Mouse (Mus musculus) MEL (cell line): ENCODE measurements at regions not wholly inside any gene's neighbourhood (a gene's known extent, or its start where the extent isn't known, plus 50 kb on each side); places are given as distances from the start of the nearest gene placed in this dataset.

Experiments
- DNase-seq: peaks from one replicate; pipeline ENCODE4 v3.0.0; 2011; ENCODE audit warnings: low read depth, low spot score
- H3K27ac ChIP-seq: 2 replicates; pipeline ENCODE4 v1.5.1; 2012; ENCODE audit warnings: low read depth, mild to moderate bottlenecking, control low read depth, low read length, moderate library complexity; ENCODE audit not compliant: control insufficient read depth
- H3K27me3 ChIP-seq, 2 experiments: fragments of 150-350 bp in 1 of 2; sonication (generic) in 1 of 2; 2 replicates each; pipeline ENCODE4 v1.6.1; 2012; ENCODE audit warnings: low read length in 2 of 2, mild to moderate bottlenecking in 2 of 2, improper control_type of control experiment in 1 of 2, moderate library complexity in 1 of 2; ENCODE audit not compliant: insufficient read depth in 2 of 2, control insufficient read depth in 1 of 2
- H3K36me3 ChIP-seq, 2 experiments: 2 replicates each; pipeline ENCODE4 v1.6.1; 2012 to 2014; ENCODE audit warnings: low read length in 2 of 2, improper control_type of control experiment in 1 of 2, inconsistent platforms in 1 of 2, mild to moderate bottlenecking in 1 of 2; ENCODE audit not compliant: insufficient read depth in 2 of 2, control insufficient read depth in 1 of 2
- H3K4me1 ChIP-seq, 2 experiments: fragments of 150-350 bp in 1 of 2; sonication (generic) in 1 of 2; 2 replicates each; pipeline ENCODE4 v1.6.1; 2012; ENCODE audit warnings: low read length in 2 of 2, improper control_type of control experiment in 1 of 2, mild to moderate bottlenecking in 1 of 2; ENCODE audit not compliant: insufficient read depth in 2 of 2, control insufficient read depth in 1 of 2
- H3K4me3 ChIP-seq, 2 experiments: fragments of 150-350 bp in 1 of 2; sonication (generic) in 1 of 2; 2 replicates each; pipeline ENCODE4 v1.5.1; 2012; ENCODE audit warnings: low read depth in 2 of 2, low read length in 2 of 2, mild to moderate bottlenecking in 2 of 2, moderate library complexity in 2 of 2, control low read depth in 1 of 2, improper control_type of control experiment in 1 of 2; ENCODE audit not compliant: control insufficient read depth in 1 of 2, insufficient read depth in 1 of 2
- H3K79me2 ChIP-seq: 2 replicates; pipeline ENCODE4 v1.6.1; 2012; ENCODE audit warnings: mild to moderate bottlenecking, low read length, moderate library complexity; ENCODE audit not compliant: control insufficient read depth, poor library complexity, insufficient read depth
- H3K9ac ChIP-seq: 2 replicates; pipeline ENCODE4 v1.6.1; 2012; ENCODE audit warnings: low read depth, mild to moderate bottlenecking, control low read depth, low read length, moderate library complexity; ENCODE audit not compliant: control insufficient read depth, poor library complexity, severe bottlenecking
- H3K9me3 ChIP-seq: fragments of 150-350 bp; sonication (generic); replicated peaks from 2 replicates; pipeline ENCODE4 v1.6.1; 2012; ENCODE audit warnings: mild to moderate bottlenecking, low read length, improper control_type of control experiment, moderate library complexity; ENCODE audit not compliant: insufficient read depth
- CHD2 ChIP-seq: IDR thresholded peaks from 2 replicates; pipeline ENCODE4 v1.6.1; 2011; ENCODE audit warnings: low read length, improper control_type of control experiment
- CTCF ChIP-seq, 3 experiments: IDR thresholded peaks in 2 of 3; conservative IDR thresholded peaks in 1 of 3; 2 replicates each; pipeline ENCODE4 v1.5.1; 2011 to 2012; ENCODE audit warnings: low read length in 3 of 3, low read depth in 2 of 3, mild to moderate bottlenecking in 2 of 3, improper control_type of control experiment in 1 of 3, inconsistent platforms in 1 of 3, mixed read lengths in 1 of 3, moderate library complexity in 1 of 3; ENCODE audit not compliant: control insufficient read depth in 1 of 3, insufficient read depth in 1 of 3, poor library complexity in 1 of 3, severe bottlenecking in 1 of 3
- E2F4 ChIP-seq: IDR thresholded peaks from 2 replicates; pipeline ENCODE4 v1.6.1; 2011; ENCODE audit warnings: low read depth, low read length, improper control_type of control experiment, borderline replicate concordance
- ELF1 ChIP-seq: IDR thresholded peaks from 2 replicates; pipeline ENCODE4 v1.6.1; 2014; ENCODE audit warnings: low read depth, mild to moderate bottlenecking, inconsistent platforms, low read length, improper control_type of control experiment, moderate library complexity
- EP300 ChIP-seq, 2 experiments: IDR thresholded peaks; 2 replicates each; pipeline ENCODE4 v1.6.1; 2011; ENCODE audit warnings: improper control_type of control experiment in 2 of 2, low read length in 2 of 2, low read depth in 1 of 2, mild to moderate bottlenecking in 1 of 2
- ETS1 ChIP-seq: IDR thresholded peaks from 2 replicates; pipeline ENCODE4 v1.6.1; 2012; ENCODE audit warnings: low read depth, mild to moderate bottlenecking, inconsistent platforms, low read length, improper control_type of control experiment, moderate library complexity
- GATA1 ChIP-seq: IDR thresholded peaks from 2 replicates; pipeline ENCODE4 v1.6.1; 2011; ENCODE audit warnings: low read depth, low read length, improper control_type of control experiment
- HCFC1 ChIP-seq: IDR thresholded peaks from 2 replicates; pipeline ENCODE4 v1.6.1; 2012; ENCODE audit warnings: low read depth, mild to moderate bottlenecking, inconsistent platforms, low read length, improper control_type of control experiment, moderate library complexity
- MAFK ChIP-seq: IDR thresholded peaks from 2 replicates; pipeline ENCODE4 v1.6.1; 2011; ENCODE audit warnings: low read depth, mild to moderate bottlenecking, low read length, improper control_type of control experiment, borderline replicate concordance
- MAZ ChIP-seq: IDR thresholded peaks from 2 replicates; pipeline ENCODE4 v1.6.1; 2012; ENCODE audit warnings: low read depth, mild to moderate bottlenecking, inconsistent platforms, low read length, improper control_type of control experiment
- MEF2A ChIP-seq: IDR thresholded peaks from 2 replicates; pipeline ENCODE4 v1.6.1; 2014; ENCODE audit warnings: low read depth, mild to moderate bottlenecking, inconsistent platforms, low read length, improper control_type of control experiment; ENCODE audit not compliant: poor library complexity, insufficient replicate concordance, severe bottlenecking; ENCODE audit errors: extremely low read depth
- MXI1 ChIP-seq: IDR thresholded peaks from 2 replicates; pipeline ENCODE4 v1.6.1; 2011; ENCODE audit warnings: mild to moderate bottlenecking, low read depth, low read length, improper control_type of control experiment
- MYB ChIP-seq: IDR thresholded peaks from 2 replicates; pipeline ENCODE4 v1.6.1; 2011; ENCODE audit warnings: mild to moderate bottlenecking, low read depth, low read length, improper control_type of control experiment
- MYC ChIP-seq: IDR thresholded peaks from 2 replicates; pipeline ENCODE4 v1.6.1; 2011; ENCODE audit warnings: low read depth, mild to moderate bottlenecking, low read length, improper control_type of control experiment, moderate library complexity
- NELFE ChIP-seq: IDR thresholded peaks from 2 replicates; pipeline ENCODE4 v1.6.1; 2011; ENCODE audit warnings: low read depth, low read length, improper control_type of control experiment
- NRF1 ChIP-seq: IDR thresholded peaks from 2 replicates; pipeline ENCODE4 v1.6.1; 2014; ENCODE audit warnings: low read depth, mild to moderate bottlenecking, inconsistent platforms, low read length, improper control_type of control experiment, moderate library complexity; ENCODE audit not compliant: poor library complexity, insufficient read depth, severe bottlenecking
- POLR2AphosphoS2 ChIP-seq: IDR thresholded peaks from 2 replicates; pipeline ENCODE4 v1.6.1; 2011; ENCODE audit warnings: low read length, improper control_type of control experiment
- POLR2AphosphoS5 ChIP-seq: IDR thresholded peaks from 2 replicates; pipeline ENCODE4 v1.6.1; 2012; ENCODE audit warnings: low read depth, borderline replicate concordance, mild to moderate bottlenecking, inconsistent platforms, low read length, moderate library complexity, mixed read lengths
- SIN3A ChIP-seq: IDR thresholded peaks from 2 replicates; pipeline ENCODE4 v1.6.1; 2012; ENCODE audit warnings: low read length, improper control_type of control experiment, inconsistent platforms
- SMC3 ChIP-seq: IDR thresholded peaks from 2 replicates; pipeline ENCODE4 v1.6.1; 2011; ENCODE audit warnings: low read depth, low read length, improper control_type of control experiment
- TAL1 ChIP-seq: IDR thresholded peaks from 2 replicates; pipeline ENCODE4 v1.6.1; 2012; ENCODE audit warnings: mild to moderate bottlenecking, inconsistent platforms, low read length, moderate library complexity, mixed read lengths
- TBP ChIP-seq: IDR thresholded peaks from 2 replicates; pipeline ENCODE4 v1.8.0; 2011; ENCODE audit warnings: low read depth, low read length, improper control_type of control experiment
- TCF12 ChIP-seq: IDR thresholded peaks from 2 replicates; pipeline ENCODE4 v1.6.1; 2014; ENCODE audit warnings: low read depth, mild to moderate bottlenecking, inconsistent platforms, low read length, improper control_type of control experiment, moderate library complexity
- UBTF ChIP-seq: IDR thresholded peaks from 2 replicates; pipeline ENCODE4 v1.6.1; 2012; ENCODE audit warnings: low read depth, mild to moderate bottlenecking, inconsistent platforms, low read length, improper control_type of control experiment, moderate library complexity, borderline replicate concordance; ENCODE audit not compliant: insufficient read depth
- USF1 ChIP-seq: IDR thresholded peaks from 2 replicates; pipeline ENCODE4 v1.6.1; 2014; ENCODE audit warnings: low read depth, mild to moderate bottlenecking, inconsistent platforms, low read length, improper control_type of control experiment, moderate library complexity
- USF2 ChIP-seq, 2 experiments: IDR thresholded peaks; 2 replicates each; pipeline ENCODE4 v1.6.1; 2011 to 2012; ENCODE audit warnings: improper control_type of control experiment in 2 of 2, low read length in 2 of 2, borderline replicate concordance in 1 of 2, inconsistent platforms in 1 of 2, low read depth in 1 of 2, mild to moderate bottlenecking in 1 of 2; ENCODE audit not compliant: insufficient read depth in 1 of 2
- ZC3H11A ChIP-seq: IDR thresholded peaks from 2 replicates; pipeline ENCODE4 v1.6.1; 2012; ENCODE audit warnings: low read depth, mild to moderate bottlenecking, inconsistent platforms, low read length, improper control_type of control experiment
- ZKSCAN1 ChIP-seq: IDR thresholded peaks from 2 replicates; pipeline ENCODE4 v1.6.1; 2012; ENCODE audit warnings: low read depth, mild to moderate bottlenecking, inconsistent platforms, low read length, improper control_type of control experiment, moderate library complexity
- ZMIZ1 ChIP-seq: IDR thresholded peaks from 2 replicates; pipeline ENCODE4 v1.6.1; 2012; ENCODE audit warnings: low read depth, mild to moderate bottlenecking, inconsistent platforms, low read length, improper control_type of control experiment, moderate library complexity

DNA sequence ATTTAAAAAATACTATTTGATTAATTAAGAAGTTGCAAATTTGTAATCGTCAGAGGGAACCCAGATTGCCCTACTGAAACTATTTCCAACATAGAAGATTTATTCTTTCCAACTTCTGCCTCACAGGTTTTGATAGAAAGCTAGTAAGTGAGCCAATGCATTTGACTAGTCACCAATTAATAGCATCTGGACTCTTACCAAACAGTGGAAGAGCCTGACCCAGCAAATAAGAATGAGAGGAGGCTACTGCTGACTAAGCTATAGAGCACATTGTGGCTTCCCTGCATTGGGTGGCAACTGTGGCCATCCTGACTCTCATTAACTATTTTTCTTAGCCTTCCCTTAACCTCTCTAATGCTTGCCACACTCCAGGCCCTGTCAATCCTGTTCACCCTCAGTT lies 182.6 kb upstream of the Sox14 start:
- DNase-seq = no peak
- no peaks in the 10 kb centered on the region for H3K27me3 ChIP-seq
- no peak for TF ChIP-seq SMC3
- TF ChIP-seq TAL1 = no peak
- TF ChIP-seq EP300 (IDR thresholded peaks at IDR 0.05; ENCODE audit: low read depth in 1 of 2, low read length in 2 of 2) = no peak
- TF ChIP-seq USF1 = no peak
- no peak for TF ChIP-seq TCF12
- TF ChIP-seq POLR2AphosphoS2 = no peak
- TF ChIP-seq NELFE = no peak
- no peak for TF ChIP-seq MYC
- no peak for TF ChIP-seq NRF1
- TF ChIP-seq ELF1 = no peak
- no peak for TF ChIP-seq CHD2
- TF ChIP-seq TBP = no peak
- no peak for TF ChIP-seq ETS1
- no peak for TF ChIP-seq CTCF (IDR thresholded peaks at IDR 0.05 in 2 of 3, conservative IDR thresholded peaks at IDR 0.05 in 1 of 3; ENCODE audit: control insufficient read depth in 1 of 3, insufficient read depth in 1 of 3, low read depth in 2 of 3, low read length in 3 of 3, poor library complexity in 1 of 3, severe bottlenecking in 1 of 3)
- no peak for TF ChIP-seq ZMIZ1
- no peak for TF ChIP-seq ZC3H11A
- no peak for TF ChIP-seq POLR2AphosphoS5
- H3K79me2 ChIP-seq = no peaks in the 10 kb centered on the region
- no peaks in the 10 kb centered on the region for H3K9me3 ChIP-seq
- H3K4me3 ChIP-seq = no peak overlapping the region
- H3K27ac ChIP-seq = no peak overlapping the region
- no peaks in the 10 kb centered on the region for H3K4me1 ChIP-seq
- no peak overlapping the region for H3K9ac ChIP-seq
- H3K36me3 ChIP-seq = no peaks in the 10 kb centered on the region

DNA sequence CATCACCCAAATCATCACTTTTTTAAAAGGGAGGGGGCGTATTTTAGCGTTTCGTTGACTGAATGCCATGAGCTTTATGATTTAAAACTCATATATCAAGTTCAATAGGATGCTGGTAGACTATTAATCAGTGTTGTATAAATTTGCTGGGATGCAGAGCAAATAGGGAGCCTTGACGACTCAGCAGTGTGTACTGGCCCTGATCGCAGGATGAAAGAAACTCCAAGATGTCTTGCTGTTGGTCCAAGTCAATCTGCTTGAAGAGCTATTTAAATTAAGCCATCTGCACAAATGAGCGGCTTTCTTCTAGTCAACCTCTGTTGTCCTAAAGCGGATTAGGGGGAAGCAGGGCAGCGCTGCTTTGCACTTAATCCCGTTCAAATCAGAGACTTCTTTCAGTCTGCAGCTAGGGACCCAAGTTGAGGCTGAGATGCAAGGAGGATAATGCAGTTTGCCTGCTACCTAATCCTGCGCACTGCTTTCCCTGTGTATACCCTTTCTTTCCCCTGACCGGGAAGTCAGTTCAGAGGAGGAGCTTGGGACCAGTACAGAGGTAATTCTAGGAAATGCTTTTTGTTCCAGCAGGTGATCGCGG lies 170.3 kb upstream of the Sox14 start:
- Histone ChIP-seq H3K27ac (no peak overlapping the region), H3K79me2 (no peaks in the 10 kb centered on the region), H3K4me1 (no peaks in the 10 kb centered on the region), H3K9ac (no peak overlapping the region), H3K9me3 (no peaks in the 10 kb centered on the region), H3K36me3 (no peaks in the 10 kb centered on the region), H3K4me3 (no peak overlapping the region), H3K27me3 (no peaks in the 10 kb centered on the region)
- no peak for DNase-seq
- TF ChIP-seq MEF2A (no peak), GATA1 (no peak), ZKSCAN1 (no peak), MXI1 (no peak), USF2 (IDR thresholded peaks at IDR 0.05; ENCODE audit: borderline replicate concordance in 1 of 2, insufficient read depth in 1 of 2, low read depth in 1 of 2, low read length in 2 of 2) (no peak), UBTF (no peak), ZMIZ1 (no peak), E2F4 (no peak), ETS1 (no peak), SIN3A (no peak), TBP (no peak), MAZ (no peak), MYB (no peak), ZC3H11A (no peak), HCFC1 (no peak), MYC (no peak), POLR2AphosphoS5 (no peak), MAFK (no peak), ELF1 (no peak), SMC3 (no peak)
